17 mouse cellular contexts compared by ENCODE assay signal in the genomic region with DNA sequence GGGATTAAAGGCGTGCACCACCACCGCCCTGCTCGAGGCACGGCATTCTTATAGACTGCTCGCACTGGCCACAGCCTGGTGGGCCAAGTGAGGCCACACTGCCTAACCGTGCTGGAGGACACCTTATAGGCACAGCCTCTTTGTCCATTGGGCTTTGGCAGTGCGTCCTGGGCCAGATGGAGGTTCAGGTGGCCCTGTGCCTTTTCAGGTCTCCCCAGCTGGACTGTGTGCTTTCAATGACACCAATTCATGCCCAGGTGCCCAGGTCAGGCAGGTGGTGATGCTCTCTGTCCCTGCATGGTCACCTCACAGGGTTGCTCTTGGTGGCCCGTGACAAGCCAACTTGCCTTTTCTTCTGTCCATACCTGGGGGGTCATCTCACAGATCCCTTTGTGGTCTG. TPM values are rescaled to one million over a fixed set of nuclear protein-coding genes. Genes with fewer than 3 reads are reported as not detected.
A peak's percentile ranks its signal among the peaks of the same experiment; 100 is the strongest.
DNase-seq lines count a peak whose midpoint lies in the region; ATAC-seq and TF ChIP-seq lines count a peak whose summit lies in the region.
"Had no signal": no experiment of that assay in that cellular context is flagged by ENCODE, and none has a peak within 500 bp of the region (broad histone marks: within the 10 kb centered on the region; RNA-seq: fewer than 3 reads in every experiment).

No protein-coding gene starts in this region.

- TF ChIP-seq CTCF in cerebellum, adult 2 months (IDR thresholded peaks at IDR 0.05; ENCODE audit: borderline replicate concordance, insufficient read depth, low read depth, low read length): no peak

- H3K4me3 ChIP-seq in cerebellum, adult 2 months (replicated peaks; ENCODE audit: insufficient read depth, low read depth, low read length): no peak overlapping the region
- H3K4me3 ChIP-seq: embryonic facial prominence, embryonic 10.5 days; embryonic facial prominence, embryonic 12.5 days; forebrain, embryonic 13.5 days; forebrain, embryonic 15.5 days had no signal

- peaks cover 32% of the 10 kb centered on the region for H3K4me1 ChIP-seq in cerebellum, adult 2 months (ENCODE audit: control insufficient read depth, insufficient read depth, low read length)

- no peak for TF ChIP-seq POLR2A in cerebellum, adult 2 months (IDR thresholded peaks at IDR 0.05; ENCODE audit: borderline replicate concordance, insufficient read depth, low read length)

- H3K27me3 ChIP-seq in cerebellum, adult 2 months (ENCODE audit: control insufficient read depth, insufficient read depth, low read length): no peaks in the 10 kb centered on the region
- H3K27me3 ChIP-seq: embryonic facial prominence, embryonic 12.5 days; forebrain, embryonic 13.5 days; forebrain, embryonic 15.5 days had no signal

- no peak for ATAC-seq in cerebellum, adult (ENCODE audit: insufficient number of reproducible peaks, low FRiP score, low TSS enrichment)
- ATAC-seq in megakaryocyte progenitor cell, adult 5-6 weeks (replicated peaks; ENCODE audit: poor library complexity): no peak
- ATAC-seq: forebrain, embryonic 13.5 days; forebrain, embryonic 15.5 days; forebrain, postnatal 0 days had no signal

- H3K27ac ChIP-seq in cerebellum, adult 2 months (ENCODE audit: insufficient read depth, low read length): no peak overlapping the region
- H3K27ac ChIP-seq: embryonic facial prominence, embryonic 10.5 days; forebrain, embryonic 13.5 days; forebrain, embryonic 15.5 days had no signal

- peak; percentile 48 to 55 for DNase-seq in cerebellum, adult 2 months
- peak; percentile 72 for DNase-seq in cerebellum, adult 9-11 months
- no peak for DNase-seq in cerebellum, postnatal 14 days
- DNase-seq in brain, adult 2 months (ENCODE audit: low read depth, low spot score): peak; percentile 74
- DNase-seq: adrenal gland, adult 2 months; adrenal gland, postnatal 10 days; adrenal gland, postnatal 25 days; cerebellum, postnatal 10 days; forebrain, postnatal 0 days had no signal

- WGBS in cerebellum, adult 2 months: 59% methylated on average over 8 of the region's 8 CpGs

RNA-seq across cellular contexts. Expression of gene Cntn2, which starts 33.8 kb away (rescaled TPM):
- 165 and 168 TPM in 2 replicates for polyA plus RNA-seq in cerebellum, adult 2 months (2012; rRNA removed)
- total RNA-seq in megakaryocyte progenitor cell, adult 5-6 weeks (2015): not detected in 2 replicates
- not detected in 2 replicates for total RNA-seq in megakaryocyte progenitor cell, adult 5-6 weeks (2017)
- total RNA-seq: adrenal gland, adult 2 months; adrenal gland, postnatal 25 days; MEL had no signal
- polyA plus RNA-seq: C2C12 had no signal

Comparison
In these comparisons a context has a peak if more than half of its experiments do, and no peak if none do; other contexts are left out.
1. DNase-seq: peak in cerebellum, adult 2 months (2 of 2), cerebellum, adult 9-11 months (single experiment) and brain, adult 2 months (single experiment); none in cerebellum, postnatal 14 days (0 of 2).